Comparison of ENCODE assay signal across 7 mouse cellular contexts in genomic region chr6:72200595-72201256, GRCm38 (mm10). TPM values are rescaled to one million over a fixed set of nuclear protein-coding genes. Genes with fewer than 3 reads are reported as not detected.
DNase-seq lines count a peak whose midpoint lies in the region; TF ChIP-seq lines count a peak whose summit lies in the region.

No protein-coding gene starts in this region.

- intact Hi-C loops in heart, postnatal 36 days (cut with DNase I), result no loop called here

- TF ChIP-seq POLR2A in lung, adult 2 months (IDR thresholded peaks at IDR 0.05; ENCODE audit: borderline replicate concordance, extremely low read depth, low read depth, low read length), result peak; percentile 12; the same call in 1 of the 2 replicates

- no peak for TF ChIP-seq CTCF in lung, adult 2 months (IDR thresholded peaks at IDR 0.05; ENCODE audit: insufficient read depth, low read length)

- H3K4me1 ChIP-seq in lung, adult 2 months (ENCODE audit: control insufficient read depth, insufficient read depth, low read length), result peaks cover 7% of the 10 kb centered on the region; the same call in 1 of the 2 replicates

- peak; percentile 37 for DNase-seq in adrenal gland, postnatal 14 days
- DNase-seq in embryo, embryonic 9.5 days (ENCODE audit: extremely low spot score), result peak; percentile 48
- DNase-seq in heart, postnatal 36 days, result peak; percentile 57 to 64
- no peak for DNase-seq in lung, adult 2 months
- no peak for DNase-seq in layer of hippocampus, postnatal 25 days (ENCODE audit: extremely low spot score in 1 of 2, low spot score in 1 of 2)
- no peak for DNase-seq in c-Kit-positive CD71-positive TER-119-positive erythroid progenitor cells, embryonic 14.5 days (ENCODE audit: low spot score)
- DNase-seq in right cerebral cortex, adult 18-20 months, result no peak

- WGBS in lung, adult 2 months, result 47% methylated on average over 11 of the region's 11 CpGs

- no peak overlapping the region for H3K4me3 ChIP-seq in lung, adult 2 months (replicated peaks; ENCODE audit: extremely low read depth, low read depth, low read length)

RNA-seq across cellular contexts. Expression of gene Atoh8, which starts 34.7 kb away (rescaled TPM):
- total RNA-seq in adrenal gland, postnatal 14 days (2021), result 5.7 and 5.9 TPM in 2 replicates
- 10 to 100 TPM in 1 of 2 experiments, 1 to 10 TPM in 1; 10.0 to 11.4 TPM for total RNA-seq in heart, postnatal 36 days (2021)
- 26.4 and 26.7 TPM in 2 replicates for polyA plus RNA-seq in lung, adult 2 months (2012; rRNA removed)
- total RNA-seq in layer of hippocampus, postnatal 25 days (2021), result 1 to 10 TPM; 2.3 to 2.8 TPM

Comparison
In these comparisons a context has a peak if more than half of its experiments do, and no peak if none do; other contexts are left out.
1. DNase-seq: peak in adrenal gland, postnatal 14 days (single experiment), embryo, embryonic 9.5 days (single experiment) and heart, postnatal 36 days (2 of 2); none in lung, adult 2 months (single experiment), layer of hippocampus, postnatal 25 days (0 of 2), c-Kit-positive CD71-positive TER-119-positive erythroid progenitor cells, embryonic 14.5 days (single experiment) and right cerebral cortex, adult 18-20 months (single experiment).